Mouse (Mus musculus): ENCODE results near the gene Plpp7.
A peak's percentile ranks its signal among the peaks of the same experiment; 100 is the strongest.

Gene Plpp7

DNA sequence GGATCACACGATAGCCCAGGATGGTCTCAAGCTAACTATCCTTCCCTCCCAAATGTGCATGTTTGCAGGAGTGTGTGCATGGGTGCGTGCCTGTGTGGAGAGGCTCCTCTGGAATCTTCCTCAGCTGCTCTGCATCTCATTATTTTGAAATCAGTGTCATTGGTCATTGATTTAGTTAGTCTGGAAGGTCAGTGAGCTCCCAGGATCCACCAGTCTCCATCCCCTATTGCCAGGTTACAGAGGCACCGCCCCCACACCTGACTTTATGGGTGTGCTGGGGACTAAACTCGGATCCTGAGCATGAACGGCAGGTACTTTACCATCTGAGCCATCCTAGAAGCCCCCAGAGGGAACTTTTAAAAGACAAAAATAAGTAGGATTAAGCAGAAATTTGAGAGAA is 7.6 kb downstream of the Plpp7 start:
- peak; percentile 57 for DNase-seq (ENCODE audit: low spot score)

DNA sequence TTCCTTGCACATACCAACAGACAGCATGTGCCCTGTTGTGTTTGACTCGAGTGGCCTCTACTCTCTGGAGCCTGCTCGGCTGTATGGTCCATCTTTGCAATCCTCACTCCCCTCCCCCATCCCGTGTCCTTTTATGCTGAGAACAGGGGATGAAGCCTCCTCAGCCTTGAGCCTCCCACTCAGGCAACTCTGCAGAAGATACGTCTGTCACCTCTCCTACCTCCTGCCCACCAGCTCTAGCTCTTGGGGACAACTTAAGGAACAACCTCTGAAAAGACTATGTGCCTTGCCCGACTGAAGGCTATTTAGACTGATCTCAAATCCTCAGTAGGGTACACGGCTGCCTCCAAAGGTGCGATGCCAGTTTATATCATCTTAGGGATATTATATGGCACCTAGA is 8.2 kb downstream of the Plpp7 start:
- DNase-seq (ENCODE audit: low spot score) = no peak

DNA sequence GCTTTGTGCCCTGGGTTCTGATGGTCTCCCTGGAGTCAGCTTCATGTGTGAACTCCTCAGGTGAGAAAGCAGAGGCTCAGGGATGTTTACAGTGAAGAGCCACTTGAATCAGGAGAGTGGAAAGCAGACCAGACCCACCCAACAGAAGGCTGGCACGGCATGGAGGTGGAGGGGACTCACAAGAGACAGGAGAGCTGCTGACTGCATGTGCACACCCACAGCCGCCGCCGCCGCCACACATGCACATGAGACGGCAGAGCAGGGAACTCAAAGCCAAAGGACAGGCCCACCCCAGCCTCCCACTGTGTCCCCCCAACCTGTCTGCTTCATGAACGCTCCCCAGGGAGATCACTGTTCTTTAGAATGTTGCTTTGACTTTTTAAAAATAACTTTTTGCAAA is 8.8 kb downstream of the Plpp7 start:
- DNase-seq (ENCODE audit: low spot score) = no peak

DNA sequence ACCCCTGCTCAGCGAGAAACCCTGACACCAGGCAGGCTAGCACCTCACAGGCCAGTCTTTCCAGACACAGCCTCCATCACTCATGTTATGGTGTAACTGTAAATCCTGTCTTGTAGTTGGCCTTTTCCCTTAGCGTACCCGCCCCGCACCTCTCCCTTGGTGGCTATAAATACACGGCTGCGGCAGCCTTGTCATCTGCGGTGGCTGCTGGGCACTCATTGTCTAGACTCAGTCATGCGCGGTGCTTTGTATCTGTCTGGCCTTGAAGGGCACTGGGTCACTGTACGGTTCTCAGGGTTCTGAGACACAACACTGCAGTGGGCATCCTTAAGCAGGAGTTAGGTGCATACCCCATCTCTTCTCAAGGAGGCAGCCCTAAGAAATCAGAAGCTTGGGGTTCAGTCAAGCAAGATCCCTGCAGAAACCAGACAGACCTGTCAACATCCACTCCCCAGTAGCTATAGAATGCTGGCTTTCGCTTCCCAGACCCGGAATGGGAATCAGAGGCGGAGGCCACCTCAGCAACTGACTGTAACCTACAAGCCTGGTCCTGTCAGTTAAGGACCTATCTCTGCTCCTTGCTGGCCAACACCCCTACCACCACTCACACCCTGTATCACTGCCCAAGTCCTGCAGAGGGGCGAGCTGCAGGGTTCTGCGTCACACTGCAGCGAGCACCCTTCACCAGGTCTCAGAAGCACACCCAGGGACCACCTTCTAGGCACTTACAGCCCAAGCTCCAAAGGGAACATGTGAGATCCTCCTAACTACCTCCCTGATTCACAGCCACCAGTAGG is 10.0 kb downstream of the Plpp7 start:
- peak; percentile 83 for DNase-seq (ENCODE audit: low spot score)

DNA sequence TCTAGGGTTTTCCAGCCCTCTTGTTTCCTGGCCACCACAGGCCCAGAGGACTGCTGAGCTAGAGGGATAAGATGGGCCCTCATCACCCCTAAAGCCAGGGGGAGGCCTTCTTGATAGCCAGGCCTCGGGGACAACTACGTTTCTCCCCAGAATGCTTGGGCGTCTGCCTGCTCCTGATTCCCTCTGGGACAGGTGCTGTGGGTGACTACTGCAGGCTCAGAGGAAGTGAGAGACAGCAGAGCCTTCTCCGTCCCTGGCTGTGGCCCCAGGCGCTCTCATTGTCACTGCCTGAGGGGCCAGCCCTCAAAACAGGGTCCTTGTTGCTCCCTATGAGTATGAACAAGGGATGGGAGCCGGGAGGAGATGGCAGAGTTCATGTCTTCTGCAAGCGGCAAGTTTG is 10.6 kb downstream of the Plpp7 start:
- no peak for DNase-seq (ENCODE audit: low spot score)

DNA sequence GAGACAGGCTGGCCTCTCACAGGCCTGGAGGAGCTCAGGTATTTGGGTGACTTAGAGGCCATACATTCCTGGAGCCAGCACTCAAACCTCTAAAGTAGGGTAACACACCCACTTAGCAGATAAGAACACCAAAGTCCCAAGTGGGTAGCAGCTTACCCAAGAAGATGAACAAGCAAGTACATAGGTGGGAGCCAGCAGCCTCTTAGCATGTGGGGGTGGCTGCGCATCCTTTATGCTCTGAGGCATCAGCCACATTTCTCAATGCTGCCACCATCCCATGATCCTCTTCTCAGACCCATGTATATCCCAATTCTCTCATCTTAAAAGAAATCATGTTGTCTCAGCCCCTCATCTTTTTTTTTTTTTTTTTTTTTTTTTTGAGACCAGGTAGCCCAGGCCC is 15.9 kb downstream of the Plpp7 start:
- DNase-seq (ENCODE audit: low spot score) = no peak

DNA sequence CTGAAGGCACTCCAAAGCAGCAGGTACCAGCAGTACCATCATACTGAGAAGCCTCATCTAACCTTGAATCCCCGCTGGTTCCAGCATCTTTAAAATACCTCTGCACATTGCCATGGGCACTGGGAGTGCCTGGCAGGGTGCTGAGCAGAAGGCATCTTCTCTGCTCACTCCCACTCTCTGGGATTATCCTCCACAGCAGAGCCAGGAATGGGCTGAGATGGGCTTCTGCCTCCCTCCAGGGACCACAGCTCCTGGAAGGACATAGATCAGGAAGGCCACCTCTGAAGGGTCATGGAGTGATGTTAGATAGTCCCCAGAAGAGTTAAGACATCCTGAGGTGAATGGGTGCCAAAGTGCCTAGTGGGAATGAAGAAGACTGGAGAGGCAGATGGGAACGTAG is 17.2 kb downstream of the Plpp7 start:
- no peak for DNase-seq (ENCODE audit: low spot score)

DNA sequence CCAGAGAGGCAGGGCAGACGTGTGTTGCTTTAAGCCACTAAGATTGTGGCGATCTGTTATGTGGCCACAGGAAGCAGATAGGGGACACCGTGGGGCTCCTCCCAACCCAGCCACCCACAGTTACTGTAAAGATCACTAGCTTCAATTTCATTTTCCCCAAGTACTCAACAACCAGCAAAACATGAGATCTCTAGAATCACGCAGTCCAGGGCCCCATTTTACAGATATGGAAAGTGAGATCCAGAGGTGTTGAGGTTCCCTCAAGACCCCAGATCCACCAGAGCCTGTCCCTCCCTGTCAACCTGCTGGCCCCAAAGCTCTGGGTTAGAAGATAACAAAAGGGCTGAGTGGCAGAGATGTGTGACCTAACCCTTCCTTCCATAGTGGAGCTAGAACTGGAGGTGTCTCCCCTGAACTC is 20.5 kb downstream of the Plpp7 start:
- no peak for DNase-seq (ENCODE audit: low spot score)

DNA sequence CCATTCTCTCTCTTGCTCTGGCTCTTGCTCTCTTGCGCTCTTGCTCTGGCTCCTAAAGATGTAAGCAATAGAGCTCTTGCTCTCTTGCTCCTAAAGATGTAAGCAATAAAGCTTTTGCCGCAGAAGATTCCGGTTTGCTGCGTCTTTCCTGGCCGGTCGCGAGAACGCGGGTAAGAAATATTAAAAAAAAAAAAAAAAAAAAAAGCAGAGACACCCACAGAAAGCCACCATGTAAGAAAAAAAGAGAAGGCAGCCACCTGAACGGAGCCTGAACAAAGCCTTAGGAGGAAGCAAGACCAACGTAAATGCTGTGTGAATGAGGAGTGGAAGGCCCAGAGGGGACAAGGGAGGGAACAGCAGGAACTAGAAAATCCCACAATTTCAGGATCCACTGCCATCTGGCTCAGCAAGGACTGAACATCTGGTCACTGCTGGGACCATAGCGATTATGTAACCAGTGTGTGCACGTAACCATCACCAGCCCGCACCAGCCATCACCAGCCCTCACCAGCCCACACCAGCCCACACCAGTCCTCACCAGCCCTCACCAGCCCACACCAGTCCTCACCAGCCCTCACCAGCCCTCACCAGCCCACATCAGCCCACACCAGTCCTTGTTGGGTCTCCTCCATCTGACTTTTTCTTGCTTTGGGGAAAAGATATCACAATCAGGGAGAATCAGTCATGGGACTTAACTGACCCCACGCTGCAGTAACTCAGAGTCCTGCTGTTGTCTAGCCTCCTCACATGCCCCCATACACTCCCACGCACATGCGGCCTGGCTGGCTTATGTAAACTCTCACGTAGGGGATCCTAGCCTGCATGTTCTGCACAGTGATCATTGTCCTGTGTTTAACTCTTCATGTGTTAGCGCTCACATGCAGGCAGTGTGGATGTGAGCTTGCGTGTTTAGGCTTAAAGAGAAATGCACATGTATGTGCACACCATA is 24.7 kb downstream of the Plpp7 start:
- no peak for DNase-seq (ENCODE audit: low spot score)

DNA sequence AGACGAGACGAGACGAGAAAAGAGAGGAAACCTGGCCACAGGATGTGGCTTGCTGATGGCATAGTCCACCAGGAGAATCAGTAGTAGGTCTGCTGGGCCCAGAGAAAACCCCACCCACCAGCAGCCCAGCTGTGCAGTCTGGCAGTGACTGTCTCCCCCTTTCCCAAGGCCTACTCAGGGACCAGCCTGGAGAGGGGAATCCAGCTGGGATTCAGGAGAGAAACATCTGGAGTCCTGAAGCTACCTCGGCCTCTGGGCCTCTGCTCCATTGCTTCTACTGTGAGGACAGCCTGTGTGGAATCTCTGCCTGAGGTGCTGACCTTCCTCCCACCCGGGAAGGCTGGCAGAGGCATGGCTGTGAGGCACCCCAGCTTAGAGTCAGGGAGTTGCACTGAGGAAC is 25.8 kb downstream of the Plpp7 start:
- no peak for DNase-seq (ENCODE audit: low spot score)

DNA sequence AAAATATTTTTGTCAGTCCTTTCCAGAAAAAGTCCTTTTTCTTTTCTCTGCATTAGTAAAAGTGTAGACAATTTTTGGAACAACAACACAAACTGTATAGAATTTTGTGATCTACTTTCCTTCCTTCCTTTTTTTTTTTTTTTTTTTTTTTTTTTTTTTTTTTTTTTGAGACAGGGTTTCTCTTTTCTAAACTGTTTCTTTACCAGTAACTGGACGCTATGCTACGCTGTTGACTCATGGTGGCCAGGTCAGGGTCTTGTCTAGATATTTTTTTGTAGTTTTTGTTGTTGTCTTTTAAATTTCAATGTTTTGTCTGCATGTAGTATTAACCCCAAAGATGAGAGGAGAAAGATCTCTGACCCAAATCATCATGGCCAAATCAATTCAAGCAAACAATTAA is 26.5 kb downstream of the Plpp7 start:
- no peak for DNase-seq (ENCODE audit: low spot score)

DNA sequence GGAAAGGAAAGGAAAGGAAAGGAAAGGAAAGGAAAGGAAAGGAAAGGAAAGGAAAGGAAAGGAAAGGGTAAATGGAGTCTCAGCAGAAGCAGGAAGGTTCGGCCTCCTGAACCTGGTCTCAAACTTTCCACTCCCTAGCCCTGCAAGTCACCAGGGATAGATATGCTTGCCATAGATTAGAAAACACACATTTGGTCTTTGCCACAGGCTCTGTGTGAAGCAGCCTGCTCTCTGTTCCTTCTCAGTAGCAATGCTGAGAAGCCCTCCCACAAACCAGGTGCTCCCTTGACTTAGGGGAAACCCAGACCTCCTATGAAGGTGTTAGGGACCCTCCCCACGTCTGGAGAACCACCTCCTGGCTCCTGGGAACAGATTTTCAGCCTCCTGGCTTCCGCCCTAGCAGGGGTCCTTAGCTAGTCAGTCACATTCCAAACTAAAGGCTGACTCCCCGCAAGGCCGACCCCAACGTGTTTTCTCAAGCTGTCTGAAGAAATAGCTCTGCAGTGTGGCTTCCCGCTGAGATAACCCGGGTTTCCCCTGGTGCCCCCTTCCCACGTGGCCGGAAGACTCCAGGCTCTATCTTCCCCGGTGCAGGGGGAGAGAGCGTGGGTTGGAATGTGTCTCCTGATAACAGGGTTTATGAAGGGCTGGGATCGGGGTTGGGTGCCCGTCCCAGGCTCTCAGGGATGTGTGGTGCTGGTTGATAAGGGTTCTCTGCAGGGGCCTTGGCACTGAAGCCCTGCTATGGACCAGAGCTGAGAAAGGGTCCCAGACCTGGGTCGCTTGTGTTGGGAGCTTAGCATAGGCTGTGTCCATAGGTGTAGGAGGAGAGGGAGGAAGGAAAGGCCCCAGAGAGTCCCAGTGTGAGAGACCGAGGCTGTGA is 32.6 kb downstream of the Plpp7 start:
- DNase-seq (ENCODE audit: low spot score) = no peak

DNA sequence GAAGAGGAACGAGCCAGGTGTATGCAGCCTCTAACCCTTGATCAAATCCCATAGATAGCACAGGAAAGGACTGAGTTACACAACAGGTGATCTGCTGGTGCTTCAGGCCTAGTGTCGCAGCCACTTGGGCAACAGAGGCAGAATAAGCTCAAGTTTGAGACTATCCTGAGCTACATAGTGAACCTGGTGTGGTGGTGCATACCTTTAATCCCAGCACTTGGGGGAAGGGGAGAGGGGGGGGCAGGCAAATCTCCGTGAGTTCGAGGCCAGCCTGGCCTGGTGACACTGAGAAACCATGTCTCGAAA is 33.2 kb downstream of the Plpp7 start:
- no peak for DNase-seq (ENCODE audit: low spot score)

DNA sequence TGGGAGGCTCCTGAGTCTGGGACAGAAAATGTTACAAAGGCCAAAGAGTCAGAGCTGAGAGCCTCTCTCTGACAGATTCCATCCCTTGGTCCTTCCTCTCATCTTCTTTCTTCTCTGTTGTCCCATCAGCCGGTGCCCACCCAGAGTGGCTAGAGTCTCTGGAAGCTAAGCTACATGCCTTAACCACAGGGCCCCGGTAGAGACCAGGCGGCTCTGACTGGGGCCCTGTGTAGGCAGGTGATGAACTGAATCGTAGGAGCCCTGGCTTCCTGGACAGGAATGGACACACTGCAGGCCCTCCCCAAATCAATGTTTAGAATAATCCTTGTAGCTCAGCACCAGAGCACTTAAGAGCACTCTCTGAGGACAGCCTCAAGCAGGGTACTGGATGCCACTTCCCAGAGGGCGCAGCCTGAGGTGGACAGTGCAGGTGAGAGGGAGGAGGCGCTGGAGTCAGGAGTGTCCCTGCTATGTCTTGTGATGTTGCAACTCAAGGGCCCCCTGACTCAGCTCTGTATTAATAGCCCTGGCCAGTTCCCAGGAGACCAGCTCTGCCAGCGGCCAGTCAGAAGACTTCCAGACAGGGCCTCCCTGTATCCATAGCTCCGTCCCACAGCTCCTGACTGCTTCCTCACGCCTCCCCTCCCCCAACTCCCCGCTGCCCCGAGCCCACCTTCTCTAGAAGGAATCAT is 34.2 kb downstream of the Plpp7 start:
- no peak for DNase-seq (ENCODE audit: low spot score)

DNA sequence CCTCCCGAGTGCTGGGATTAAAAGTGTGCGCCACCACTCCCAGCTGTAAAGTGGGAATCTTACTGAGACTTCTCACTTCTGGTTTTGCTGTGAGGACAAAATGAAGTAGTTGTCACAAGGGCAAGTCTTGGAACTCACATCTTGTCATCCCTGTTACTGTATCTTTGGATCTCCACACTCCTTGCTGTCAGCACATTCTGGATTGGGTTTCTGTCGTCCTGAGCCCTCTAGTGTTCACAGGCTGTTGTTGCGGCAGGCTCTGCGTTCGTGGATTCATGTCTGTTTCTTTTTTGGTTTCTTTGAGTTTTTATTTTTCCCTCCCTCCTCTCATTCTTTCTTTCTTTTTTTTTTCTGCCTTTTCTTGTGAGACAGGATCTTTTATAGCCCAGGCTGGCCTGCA is 35.1 kb downstream of the Plpp7 start:
- DNase-seq (ENCODE audit: low spot score) = peak; percentile 80

DNA sequence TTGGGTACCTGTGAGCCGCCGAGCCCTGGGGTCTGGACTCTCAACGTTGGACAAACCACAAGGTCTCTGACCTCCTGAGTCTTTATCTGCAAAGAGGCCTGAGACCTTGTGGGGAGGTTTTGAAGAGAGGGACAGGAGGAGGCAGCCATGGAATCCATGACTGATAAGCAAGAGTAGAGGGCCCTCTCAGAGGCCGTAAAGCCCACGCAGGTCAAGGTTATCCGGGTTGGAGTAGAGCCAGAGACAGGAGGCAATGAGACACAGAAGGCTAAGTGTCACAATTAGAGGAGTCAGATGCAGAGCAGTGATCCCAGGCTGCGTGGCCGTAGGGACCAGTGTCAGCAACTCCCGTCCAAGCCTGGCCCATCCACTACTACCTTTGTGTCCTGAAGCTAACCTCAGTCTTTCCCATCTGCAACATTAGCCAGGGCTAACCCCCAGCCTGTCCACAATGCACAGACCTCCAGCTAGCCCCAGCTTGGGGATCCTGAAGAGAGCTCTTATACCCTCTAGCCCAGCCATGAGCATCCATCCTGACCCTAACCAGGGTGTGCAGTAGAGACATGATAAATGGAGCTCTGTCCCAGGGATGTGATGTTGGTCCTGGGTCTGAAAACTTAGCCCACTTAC is 36.0 kb downstream of the Plpp7 start:
- no peak for DNase-seq (ENCODE audit: low spot score)

DNA sequence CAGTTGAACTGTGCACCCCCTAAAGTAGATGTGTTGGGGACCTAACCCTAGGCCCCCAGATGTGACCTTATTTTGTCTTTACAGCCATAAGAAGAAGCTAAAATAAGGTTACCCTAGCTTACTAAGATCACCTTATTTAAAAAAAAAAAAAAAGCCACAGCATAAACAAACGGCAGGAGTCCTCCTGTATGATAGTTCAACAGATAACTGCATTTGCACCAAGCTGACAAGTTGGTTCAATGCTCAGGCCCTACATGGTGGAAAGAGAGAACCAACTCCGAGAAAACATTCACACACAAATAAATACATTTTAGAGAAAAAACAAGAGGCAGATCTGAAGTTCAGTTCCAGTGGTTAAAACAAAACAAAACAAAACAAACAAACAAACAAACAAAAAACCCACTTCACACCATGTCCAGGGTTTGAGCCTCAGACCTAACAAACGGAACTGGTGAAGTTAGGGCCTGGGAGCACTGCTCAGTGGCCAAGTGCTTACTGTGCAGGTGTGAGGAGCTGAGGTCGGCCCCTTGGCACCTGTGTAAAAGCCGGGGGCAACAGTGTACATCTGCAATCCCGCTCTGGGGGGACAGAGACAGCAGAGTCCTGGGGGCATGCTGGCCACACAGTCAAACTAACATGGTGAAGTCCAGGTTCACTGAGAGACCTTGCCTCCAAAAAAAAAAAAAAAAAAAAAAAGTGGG is 36.7 kb downstream of the Plpp7 start:
- DNase-seq (ENCODE audit: low spot score) = no peak

DNA sequence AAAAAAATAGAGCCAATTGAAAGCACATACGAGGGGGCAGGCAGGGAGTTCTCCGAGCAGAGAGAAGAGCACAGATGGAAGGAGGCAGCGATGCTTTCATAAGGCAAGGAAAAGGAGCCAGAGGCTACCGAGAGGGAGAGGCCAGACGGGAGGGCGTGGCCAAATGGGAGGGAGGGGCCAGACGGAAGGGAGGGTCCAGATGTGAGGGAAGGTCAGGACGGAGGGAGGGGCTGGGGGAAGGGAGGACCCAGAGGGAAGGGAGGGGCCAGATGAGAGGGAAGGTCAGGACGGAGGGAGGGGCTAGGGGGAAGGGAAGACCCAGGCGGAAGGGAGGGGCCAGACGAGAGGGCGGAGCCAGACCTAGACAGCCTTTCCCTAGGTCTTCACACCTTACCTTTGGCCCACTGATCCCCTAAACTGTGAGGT is 37.3 kb downstream of the Plpp7 start:
- peak; percentile 76 for DNase-seq (ENCODE audit: low spot score)

DNA sequence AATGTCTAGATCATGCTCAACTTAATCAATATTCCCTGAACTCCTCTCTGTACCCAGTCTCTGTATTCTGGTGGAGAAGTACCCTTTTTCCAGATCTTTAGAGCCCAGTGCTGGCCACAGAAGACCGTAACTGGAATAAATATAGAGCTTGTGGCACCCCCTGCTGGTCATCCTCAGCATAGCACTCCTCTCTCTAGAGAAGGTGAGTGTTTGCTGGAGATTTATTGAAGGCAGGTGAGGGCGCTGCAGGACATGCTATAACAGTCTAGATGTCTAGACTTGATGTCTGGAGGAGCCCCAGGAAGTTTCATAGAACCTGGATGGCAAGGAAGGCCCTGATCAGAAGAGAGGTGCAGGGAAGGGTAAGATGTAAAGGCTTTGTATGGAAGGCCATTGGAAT is 38.7 kb downstream of the Plpp7 start:
- DNase-seq (ENCODE audit: low spot score) = peak; percentile 95

DNA sequence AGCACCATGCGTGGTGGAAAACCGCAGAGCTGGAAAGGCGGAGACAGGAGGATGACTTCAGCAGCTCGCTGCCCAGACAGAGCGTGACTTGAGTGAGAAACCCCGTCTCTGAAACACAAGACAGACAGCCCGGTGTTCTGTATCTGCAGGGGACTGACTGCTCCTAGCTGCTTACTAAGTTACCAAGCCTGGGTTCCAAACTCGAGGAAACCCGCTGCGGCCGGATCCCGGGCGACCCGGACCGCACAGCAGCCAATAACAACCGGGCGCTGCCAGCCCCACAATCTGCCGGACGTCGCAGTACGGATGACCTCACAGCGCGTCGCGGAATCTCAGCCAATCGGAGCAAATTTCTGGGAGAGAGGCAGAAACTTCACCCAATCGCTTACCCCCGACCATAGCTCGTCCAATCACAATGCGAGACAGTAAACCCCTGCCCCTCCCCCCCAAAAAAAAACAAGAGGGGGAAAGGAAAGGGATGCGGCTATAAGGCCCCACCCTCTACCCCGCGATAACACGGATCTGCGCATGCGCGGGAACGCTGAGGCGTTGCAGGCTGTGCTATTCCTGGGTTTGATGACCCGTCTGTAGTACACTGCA is 42.4 kb downstream of the Plpp7 start:
- DNase-seq (ENCODE audit: low spot score) = peak; percentile 99
